Mouse (Mus musculus): Measurements from ENCODE around the gene Egfl8.

Egfl8 gene

GRCm38 (mm10) chr17:34627943-34628643, 12.3 kb upstream of the Egfl8 start, which contains the start of gene Ppt2:
TSS of gene Ppt2 (minus strand) at chr17:34628510.
- no peak for DNase-seq (ENCODE audit: low spot score)

- no peak for DNase-seq (ENCODE audit: low spot score)
Observed at GRCm38 (mm10) chr17:34627093-34627942, 11.5 kb upstream of the Egfl8 start.

- DNase-seq (ENCODE audit: low spot score) = no peak
Observed at GRCm38 (mm10) chr17:34626773-34627092, 11.0 kb upstream of the Egfl8 start.

GRCm38 (mm10) chr17:34626062-34626772, 10.4 kb upstream of the Egfl8 start:
- no peak for DNase-seq (ENCODE audit: low spot score)

GRCm38 (mm10) chr17:34624981-34625380, 9.2 kb upstream of the Egfl8 start:
- no peak for DNase-seq (ENCODE audit: low spot score)

GRCm38 (mm10) chr17:34623161-34623560, 7.4 kb upstream of the Egfl8 start:
- DNase-seq (ENCODE audit: low spot score) = no peak

GRCm38 (mm10) chr17:34621006-34621405, 5.2 kb upstream of the Egfl8 start:
- no peak for DNase-seq (ENCODE audit: low spot score)

- no peak for DNase-seq (ENCODE audit: low spot score)
Observed at GRCm38 (mm10) chr17:34618999-34619398, 3.2 kb upstream of the Egfl8 start.

- no peak for DNase-seq (ENCODE audit: low spot score)
Observed at GRCm38 (mm10) chr17:34613830-34614229, 1.9 kb downstream of the Egfl8 start.

GRCm38 (mm10) chr17:34613054-34613645, 2.6 kb downstream of the Egfl8 start:
- DNase-seq (ENCODE audit: low spot score) = no peak

- no peak for DNase-seq (ENCODE audit: low spot score)
Observed at GRCm38 (mm10) chr17:34611050-34611449, 4.7 kb downstream of the Egfl8 start.

GRCm38 (mm10) chr17:34607997-34608396, 7.8 kb downstream of the Egfl8 start:
- no peak for DNase-seq (ENCODE audit: low spot score)

- DNase-seq (ENCODE audit: low spot score) = no peak
Observed at GRCm38 (mm10) chr17:34606186-34607039, 9.4 kb downstream of the Egfl8 start.

- peak; percentile 94 for DNase-seq (ENCODE audit: low spot score)
Observed at GRCm38 (mm10) chr17:34605609-34606008, 10.2 kb downstream of the Egfl8 start.

- no peak for DNase-seq (ENCODE audit: low spot score)
Observed at GRCm38 (mm10) chr17:34604511-34605237, 11.1 kb downstream of the Egfl8 start.

GRCm38 (mm10) chr17:34604061-34604508, 11.7 kb downstream of the Egfl8 start, which contains the start of gene Agpat1:
TSS of gene Agpat1 (plus strand) at chr17:34604262.
- DNase-seq (ENCODE audit: low spot score) = peak; percentile 93

- DNase-seq (ENCODE audit: low spot score) = peak; percentile 100
Observed at GRCm38 (mm10) chr17:34603375-34604060, 12.3 kb downstream of the Egfl8 start, which contains the start of gene Rnf5. TSS of gene Rnf5 (minus strand) at chr17:34603690.

- DNase-seq (ENCODE audit: low spot score) = no peak
Observed at GRCm38 (mm10) chr17:34601796-34602195, 14.0 kb downstream of the Egfl8 start.

GRCm38 (mm10) chr17:34599891-34600290, 15.9 kb downstream of the Egfl8 start:
- no peak for DNase-seq (ENCODE audit: low spot score)

Data from layer of hippocampus, adult 9-10 months (tissue).